Mouse (Mus musculus) heart, adult 2 months (tissue): ENCODE measurements around the gene Entpd4b. TPM values are rescaled to one million over a fixed set of nuclear protein-coding genes. Genes with fewer than 3 reads are reported as not detected.
"Not testable (repeated sequence)": the region's sequence is repeated elsewhere in the genome, so short reads cannot be mapped to it uniquely, and the experiment has no call there.

Experiments
- DNase-seq, 2 experiments: peaks; one replicate each; pipeline ENCODE4 v3.0.0; 2021
- H3K27ac ChIP-seq: fragments of 200-600 bp; 2 replicates; pipeline ENCODE4 v1.8.1; 2022
- H3K27me3 ChIP-seq: fragments of 200-500 bp; 2 replicates; pipeline ENCODE4 v1.6.1; 2012; ENCODE audit warnings: mild to moderate bottlenecking, low read length, inconsistent platforms, mixed read lengths; ENCODE audit not compliant: control insufficient read depth, insufficient read depth
- H3K36me3 ChIP-seq: fragments of 200-500 bp; 2 replicates; pipeline ENCODE4 v1.6.1; 2012; ENCODE audit warnings: low read length, inconsistent platforms; ENCODE audit not compliant: control insufficient read depth, insufficient read depth
- H3K4me1 ChIP-seq: fragments of 200-500 bp; 2 replicates; pipeline ENCODE4 v1.6.1; 2011; ENCODE audit warnings: low read length; ENCODE audit not compliant: control insufficient read depth, insufficient read depth
- H3K4me3 ChIP-seq: fragments of 200-600 bp; 2 replicates; pipeline ENCODE4 v1.8.1; 2022
- H3K79me2 ChIP-seq: fragments of 200-500 bp; replicated peaks from 2 replicates; pipeline ENCODE4 v1.6.1; 2012; ENCODE audit warnings: mild to moderate bottlenecking, inconsistent platforms, low read length, moderate library complexity, mixed read lengths; ENCODE audit not compliant: control insufficient read depth, insufficient read depth
- H3K9ac ChIP-seq: fragments of 200-500 bp; 2 replicates; pipeline ENCODE4 v1.6.1; 2012; ENCODE audit warnings: low read depth, mild to moderate bottlenecking, control low read depth, inconsistent platforms, low read length, mixed read lengths
- WGBS: fragments of 180-500 bp; shearing (Covaris S2); methylation state at CpG from one replicate; pipeline ENCODE4 v1.1.7; 2018; 5-methylcytosine and 5-hydroxymethylcytosine counted together
- intact Hi-C: fragments of 180-260 bp; cut with DNase I; formaldehyde crosslinking; loops from one replicate; pipeline ENCODE4 v1.15.1; 2025
- polyA plus RNA-seq: library from polyadenylated mRNA; depleted of rRNA; stranded (reverse); fragments of >200 nt; gene quantifications from 2 replicates; pipeline ENCODE4 v1.2.3, GENCODE M21; 2012; rRNA removed
- total RNA-seq, 2 experiments: library from RNA; stranded (reverse); gene quantifications; 2 replicates each; pipeline ENCODE4 v1.2.3; 2021

The Entpd4b gene
- total and polyA plus RNA-seq, 3 experiments = 33.8 to 38.5 (median 38.2) TPM

- H3K27me3 ChIP-seq, DNase-seq, H3K9ac ChIP-seq, intact Hi-C loops, H3K36me3 ChIP-seq, H3K27ac ChIP-seq, H3K79me2 ChIP-seq, H3K4me3 ChIP-seq, H3K4me1 ChIP-seq: not testable (repeated sequence)
- WGBS = no CpG with 5 or more reads among the region's 2 CpGs
Observed at GRCm38 (mm10) chr14:69545052-69545451, 10.2 kb upstream of the Entpd4b start.

GRCm38 (mm10) chr14:69547310-69547709, 7.9 kb upstream of the Entpd4b start:
- no CpG with 5 or more reads among the region's 4 CpGs for WGBS
- not testable (repeated sequence) for DNase-seq, H3K4me1 ChIP-seq

GRCm38 (mm10) chr14:69556820-69557219, 1.6 kb downstream of the Entpd4b start:
- H3K9ac ChIP-seq, H3K36me3 ChIP-seq, H3K4me1 ChIP-seq, H3K27me3 ChIP-seq, H3K4me3 ChIP-seq, intact Hi-C loops, H3K79me2 ChIP-seq, H3K27ac ChIP-seq, DNase-seq: not testable (repeated sequence)
- no CpG with 5 or more reads among the region's 8 CpGs for WGBS

More at GRCm38 (mm10) chr14:69547310-69547709, 7.9 kb upstream of the Entpd4b start:
- H3K27me3 ChIP-seq, H3K36me3 ChIP-seq, intact Hi-C loops, H3K27ac ChIP-seq, H3K9ac ChIP-seq, H3K79me2 ChIP-seq, H3K4me3 ChIP-seq: not testable (repeated sequence)

GRCm38 (mm10) chr14:69557550-69557949, 2.3 kb downstream of the Entpd4b start:
- H3K4me3 ChIP-seq, H3K36me3 ChIP-seq, intact Hi-C loops, H3K4me1 ChIP-seq, H3K9ac ChIP-seq, H3K27ac ChIP-seq, H3K79me2 ChIP-seq, H3K27me3 ChIP-seq, DNase-seq: not testable (repeated sequence)
- no CpG with 5 or more reads among the region's 14 CpGs for WGBS

Other genes with a start within 250 kb of the Entpd4b start
- gene Gm16867, start 52.1 kb upstream of the Entpd4b start, total RNA-seq = 1 to 10 TPM; 1.8 to 4.1 TPM
- gene Gm16867, start 52.1 kb upstream of the Entpd4b start, polyA plus RNA-seq = 2.2 and 3.5 TPM in 2 replicates
- not detected for gene Gm27179, start 42.9 kb upstream of the Entpd4b start, total RNA-seq
- 0.06 TPM in 1 of 2 replicates, not detected in the other for gene Gm27179, start 42.9 kb upstream of the Entpd4b start, polyA plus RNA-seq